Mouse (Mus musculus): ENCODE results near the gene Drc7.

The Drc7 gene

GRCm38 (mm10) chr8:95054927-95055510 is at the start of gene Drc7:
Gene Drc7 (plus strand): TSS chr8:95055103.
- DNase-seq: no peak

DNA sequence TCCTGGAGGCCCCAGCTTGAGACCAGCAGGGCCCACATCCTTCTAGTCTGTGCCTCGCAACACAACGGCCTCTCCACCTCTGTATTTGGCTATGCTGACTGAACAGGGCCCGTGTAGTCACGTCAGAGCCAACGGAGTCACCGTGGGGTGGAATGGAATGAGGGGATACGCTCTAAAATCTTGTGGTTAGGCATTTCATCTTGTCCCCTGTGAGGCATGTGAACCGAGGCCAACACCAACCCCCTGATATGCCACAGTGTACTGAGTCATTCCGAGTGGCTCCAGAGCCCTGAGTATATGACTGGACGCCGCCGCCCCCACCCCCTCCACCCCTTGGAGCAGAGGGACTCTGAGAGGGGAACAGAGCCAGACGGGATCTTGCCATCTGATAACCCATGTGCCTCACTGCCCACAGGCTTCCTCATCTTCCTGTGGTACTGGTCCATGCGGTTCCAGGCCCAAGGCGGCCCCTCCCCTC is 42.4 kb upstream of the Drc7 start:
- no peak for DNase-seq

- no peak for DNase-seq
Observed at GRCm38 (mm10) chr8:95015866-95016265, 39.0 kb upstream of the Drc7 start.

DNA sequence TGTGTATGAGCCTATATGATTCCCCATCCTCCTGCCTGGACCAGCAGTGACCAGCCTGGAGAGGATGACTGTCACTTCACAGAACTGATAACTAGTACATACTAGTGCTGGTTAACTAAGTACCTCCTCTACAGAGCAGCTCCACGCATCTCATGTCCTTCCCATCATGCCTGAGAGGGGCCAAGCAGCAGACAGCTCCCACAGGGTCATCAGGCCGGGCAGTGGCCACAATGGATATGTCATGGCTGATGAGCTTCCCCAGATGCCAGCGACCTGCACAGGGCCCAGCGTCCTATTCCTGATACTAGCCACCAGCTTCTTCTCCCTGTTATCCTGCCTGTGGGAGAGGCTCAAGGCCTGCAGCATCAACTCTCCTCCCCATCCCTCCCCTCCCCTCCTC is 38.2 kb upstream of the Drc7 start:
- no peak for DNase-seq

GRCm38 (mm10) chr8:95017451-95017850 is 37.5 kb upstream of the Drc7 start, which contains the start of gene Adgrg3:
Gene Adgrg3 (plus strand): TSS chr8:95017692.
- no peak for DNase-seq

GRCm38 (mm10) chr8:95017969-95018635 is 36.8 kb upstream of the Drc7 start:
- DNase-seq: no peak

DNA sequence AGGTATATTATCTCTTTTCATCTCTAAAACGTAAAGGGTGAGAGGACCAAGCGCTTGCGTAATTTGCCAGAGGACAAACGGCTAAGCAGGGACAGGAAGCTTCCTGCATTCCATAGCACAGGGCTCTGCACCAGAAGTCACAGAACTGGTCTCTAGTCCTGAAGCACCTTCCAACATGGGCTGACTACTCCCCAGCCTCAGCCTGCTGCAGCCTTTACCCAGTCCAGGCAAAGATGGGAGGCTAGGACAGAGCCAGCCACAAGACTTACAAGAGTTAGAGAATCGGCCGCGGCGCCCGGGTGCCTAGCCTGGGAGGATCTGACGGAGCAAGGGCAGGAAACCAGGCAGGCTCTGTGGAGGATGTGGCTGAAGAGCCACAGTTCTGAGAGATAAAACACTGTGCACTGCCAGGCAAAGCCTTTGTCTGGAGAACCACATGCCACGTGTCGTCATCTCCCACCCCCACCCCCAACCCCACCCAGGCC is 34.6 kb upstream of the Drc7 start:
- peak; percentile 34 to 52 for DNase-seq

DNA sequence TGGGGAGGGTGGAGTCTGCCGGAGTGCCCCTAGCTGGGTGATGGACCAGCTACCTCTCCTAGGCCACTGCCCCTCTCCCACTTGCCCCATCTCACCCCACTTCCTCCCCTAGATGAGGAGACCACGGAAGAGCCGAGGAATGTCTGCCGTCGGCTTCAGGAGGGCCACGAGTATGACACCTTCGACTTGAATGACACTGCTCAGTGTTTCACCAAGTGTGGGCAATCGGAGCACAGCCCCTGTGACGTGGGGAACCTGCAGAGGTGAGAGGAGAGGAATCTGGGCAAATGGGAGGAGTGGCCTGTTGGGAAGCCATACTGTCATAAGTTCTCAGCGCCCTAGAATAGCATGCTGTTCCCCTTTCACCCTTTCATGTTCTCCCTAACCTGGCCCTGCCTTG is 34.1 kb upstream of the Drc7 start:
- DNase-seq: no peak

GRCm38 (mm10) chr8:95023201-95023600 is 31.7 kb upstream of the Drc7 start:
- DNase-seq: no peak

DNA sequence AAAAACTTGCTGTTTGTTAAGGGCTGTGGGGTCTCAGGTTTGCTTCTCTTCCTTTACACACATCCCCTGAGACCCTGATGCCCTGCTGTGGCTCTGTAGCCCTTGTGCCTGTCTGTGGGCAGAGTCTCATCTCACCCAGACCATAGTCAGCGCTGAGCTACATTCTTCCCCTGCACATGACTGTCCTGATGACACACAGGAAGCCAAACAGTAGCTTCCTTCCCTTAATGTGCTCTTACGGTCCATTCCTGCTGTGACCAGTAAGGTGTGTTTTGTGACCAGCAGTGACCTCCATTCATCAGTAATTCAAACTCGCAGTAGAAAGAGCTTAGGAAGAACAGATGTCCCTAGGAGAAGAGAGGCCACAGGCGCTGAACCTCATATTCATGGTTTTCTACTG is 30.5 kb upstream of the Drc7 start:
- no peak for DNase-seq

- peak; percentile 67 to 71 for DNase-seq
Observed at GRCm38 (mm10) chr8:95025421-95025820, 29.5 kb upstream of the Drc7 start.

GRCm38 (mm10) chr8:95028391-95028790 is 26.5 kb upstream of the Drc7 start:
- DNase-seq: peak; percentile 77 to 81

- peak; percentile 51 to 67 for DNase-seq
Observed at GRCm38 (mm10) chr8:95037106-95037925, 17.6 kb upstream of the Drc7 start.

DNA sequence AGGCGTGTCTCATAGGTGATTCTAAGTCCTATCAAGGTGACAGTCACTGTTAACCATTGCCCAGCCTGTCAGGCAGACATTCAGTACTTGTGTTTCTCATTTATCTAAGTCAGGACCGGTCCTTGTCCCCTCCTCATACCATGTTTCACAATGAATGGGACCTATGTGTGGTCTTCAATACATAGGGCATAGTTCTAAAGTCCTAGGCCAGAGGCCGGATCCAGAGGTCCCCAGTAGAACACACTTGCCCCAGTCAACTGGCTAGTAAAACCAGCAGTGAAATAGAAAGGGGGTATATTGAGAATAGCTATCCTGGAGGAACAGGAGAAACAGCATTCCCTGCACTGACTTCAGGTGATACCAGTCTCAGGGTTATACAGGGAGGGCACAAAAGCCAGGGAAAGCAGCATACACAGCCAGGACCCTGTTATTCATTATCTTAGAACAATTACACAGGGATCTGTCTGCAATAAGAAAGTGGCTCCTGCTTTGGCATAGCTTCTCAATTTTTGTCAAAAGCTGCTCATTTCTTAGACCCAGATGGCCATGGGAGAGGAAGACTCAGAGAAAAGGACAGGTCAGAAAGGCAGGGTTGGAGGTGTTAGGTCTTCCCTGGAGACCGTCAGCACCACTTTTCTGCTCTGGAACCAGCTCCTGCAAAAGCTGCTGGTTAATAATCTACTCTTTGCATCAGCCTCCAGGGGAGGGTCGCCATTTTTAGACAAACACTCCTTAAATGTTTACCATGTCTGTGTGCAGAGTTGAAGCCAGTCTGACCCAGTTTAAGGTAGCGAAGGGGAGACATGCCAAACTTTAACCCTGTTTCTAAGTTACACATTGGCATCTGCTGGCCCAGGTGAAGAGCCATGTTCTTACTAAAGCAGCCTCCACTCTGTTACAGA is 12.8 kb upstream of the Drc7 start:
- DNase-seq: peak; percentile 40 to 63

GRCm38 (mm10) chr8:95044811-95045210 is 10.1 kb upstream of the Drc7 start:
- DNase-seq: no peak

GRCm38 (mm10) chr8:95046982-95047381 is 7.9 kb upstream of the Drc7 start:
- DNase-seq: no peak

DNA sequence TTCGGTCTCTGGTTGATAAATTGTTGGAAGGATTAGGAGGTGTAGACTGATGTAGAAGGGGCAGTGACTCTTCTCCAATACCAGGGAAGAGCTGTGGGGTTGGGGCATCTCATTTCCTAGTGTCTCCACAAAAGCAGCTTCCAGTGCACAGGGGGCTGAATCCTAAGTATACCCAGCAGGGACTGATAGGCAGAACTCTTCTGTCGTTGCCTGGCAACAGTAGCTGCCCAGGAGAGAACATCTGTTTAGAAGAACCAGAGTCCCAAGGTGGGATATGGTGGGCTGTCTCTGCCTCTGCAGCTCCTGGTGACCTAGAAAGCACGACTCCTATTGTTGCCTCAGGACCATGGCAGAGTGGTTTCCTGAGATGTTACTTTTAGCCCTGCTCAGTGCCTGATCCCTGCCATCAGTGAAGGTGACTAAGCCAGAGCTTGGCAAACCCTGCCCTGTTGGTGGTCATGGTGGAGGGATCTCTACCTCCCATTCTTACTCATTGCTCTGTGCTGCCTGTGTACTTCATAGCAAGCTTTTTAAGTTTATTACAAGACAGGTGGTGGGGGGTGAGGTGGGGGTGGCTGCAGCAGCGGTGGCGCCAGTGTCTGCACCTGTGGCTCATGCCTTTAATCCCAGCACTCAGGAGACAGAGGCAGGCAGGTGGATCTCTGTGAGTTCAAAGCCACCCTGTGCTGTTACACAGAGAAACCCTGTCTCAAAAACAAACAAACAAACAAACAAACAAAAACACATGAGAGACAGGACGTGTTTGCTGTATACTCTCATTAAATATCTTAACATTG is 6.8 kb upstream of the Drc7 start:
- no peak for DNase-seq

DNA sequence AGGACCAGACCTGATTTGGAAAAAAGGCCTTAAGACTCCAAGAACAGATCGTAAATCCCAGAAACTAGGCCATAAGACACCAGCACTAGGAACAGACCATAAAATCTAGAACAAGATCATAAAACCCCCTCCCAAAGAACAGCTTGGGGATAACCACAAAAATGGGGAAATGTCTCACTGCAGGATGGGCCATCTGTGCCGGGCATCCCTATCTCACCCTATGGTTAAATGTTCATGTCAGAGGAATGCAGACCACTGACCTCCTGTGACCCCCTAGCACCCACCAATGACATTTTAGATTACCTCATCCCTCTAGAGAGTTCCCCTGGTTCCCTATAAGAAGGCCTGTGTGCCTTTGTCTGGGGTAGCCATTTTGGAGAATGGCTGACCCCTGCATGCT is 5.3 kb upstream of the Drc7 start:
- DNase-seq: no peak

DNA sequence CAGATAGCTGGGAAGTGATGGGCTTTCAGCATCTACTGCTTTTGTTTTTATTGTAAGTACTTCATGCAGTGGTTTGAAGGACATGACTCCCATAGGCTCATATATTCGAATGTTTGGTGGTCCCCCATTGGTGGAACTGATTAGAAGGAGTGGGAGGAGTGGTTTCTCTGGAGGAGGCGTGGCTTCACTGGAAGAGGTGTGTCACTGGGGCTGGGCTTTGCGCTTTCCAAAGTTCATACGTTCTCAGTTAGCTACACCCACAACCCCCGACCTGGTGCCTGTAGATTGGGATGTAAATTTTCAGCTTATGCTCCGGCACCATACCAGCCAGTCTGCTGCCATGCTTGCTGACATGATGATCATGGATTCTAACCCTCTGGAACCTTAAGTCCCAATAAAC is 465 bp upstream of the Drc7 start:
- DNase-seq: no peak

DNA sequence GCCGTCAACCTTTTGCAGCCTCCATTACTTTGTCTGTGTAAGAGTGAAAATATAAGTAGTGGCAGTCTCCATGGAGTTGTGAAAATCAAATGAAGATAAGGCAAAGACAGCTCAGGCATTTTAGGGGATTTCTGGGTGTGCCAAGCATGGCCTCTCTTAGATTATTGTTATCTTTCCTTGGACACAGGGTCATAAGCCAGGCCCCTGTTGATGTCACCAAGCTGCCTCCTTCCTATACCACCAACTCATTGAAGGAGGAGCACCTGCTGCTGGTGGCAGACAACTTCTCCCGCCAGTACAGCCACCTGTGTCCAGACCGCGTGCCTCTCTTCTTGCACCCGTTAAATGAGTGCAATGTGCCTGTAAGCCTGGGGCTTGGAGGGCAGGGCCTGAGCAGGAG is 1.5 kb downstream of the Drc7 start:
- DNase-seq: no peak

DNA sequence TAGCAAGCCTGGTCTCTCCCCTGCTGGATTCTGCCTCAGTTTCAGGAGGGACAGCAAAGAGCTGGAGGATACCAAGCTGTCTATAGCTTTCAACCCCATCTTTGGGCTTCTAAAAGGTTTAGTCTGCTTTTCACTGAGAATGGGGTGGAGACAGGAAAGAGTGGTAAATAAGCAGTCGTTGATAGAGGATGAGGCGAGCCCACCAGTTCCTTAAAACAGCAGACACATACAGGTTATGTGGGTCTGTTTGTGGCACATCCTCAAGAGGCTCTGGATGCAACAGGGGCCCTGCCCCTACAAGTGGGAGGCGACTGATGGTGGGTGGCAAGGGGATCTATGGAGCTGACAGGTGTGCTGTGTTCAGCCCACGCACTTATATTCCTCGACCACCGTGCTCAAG is 3.8 kb downstream of the Drc7 start:
- no peak for DNase-seq

All from kidney, postnatal 4 days (tissue).